Mouse (Mus musculus) erythroblast, adult 5-6 weeks (primary cell): ENCODE measurements around the gene Eef1akmt2. TPM values are rescaled to one million over a fixed set of nuclear protein-coding genes. Genes with fewer than 3 reads are reported as not detected.

Source experiments
- ATAC-seq: replicated peaks from 2 replicates; pipeline ENCODE4 v1.8.0; 2016; ENCODE audit warnings: moderate number of reproducible peaks, mild to moderate bottlenecking, moderate TSS enrichment, inconsistent platforms; ENCODE audit not compliant: poor library complexity, low FRiP score, severe bottlenecking
- total RNA-seq, 2 experiments: library from RNA; stranded (forward) in 1 of 2; stranded (reverse) in 1 of 2; fragments of 150-400 nt in 1 of 2; fragments of 200-764, 138-1000 nt in 1 of 2; gene quantifications; 2 replicates each; pipeline versions ENCODE4 v1.2.3 to v1.2.4; 2015 to 2017; ENCODE audit warnings: low replicate concordance in 2 of 2

Gene Eef1akmt2
- total RNA-seq, 2 experiments from 2014 or later, result 5.6 to 16.3 TPM

DNA sequence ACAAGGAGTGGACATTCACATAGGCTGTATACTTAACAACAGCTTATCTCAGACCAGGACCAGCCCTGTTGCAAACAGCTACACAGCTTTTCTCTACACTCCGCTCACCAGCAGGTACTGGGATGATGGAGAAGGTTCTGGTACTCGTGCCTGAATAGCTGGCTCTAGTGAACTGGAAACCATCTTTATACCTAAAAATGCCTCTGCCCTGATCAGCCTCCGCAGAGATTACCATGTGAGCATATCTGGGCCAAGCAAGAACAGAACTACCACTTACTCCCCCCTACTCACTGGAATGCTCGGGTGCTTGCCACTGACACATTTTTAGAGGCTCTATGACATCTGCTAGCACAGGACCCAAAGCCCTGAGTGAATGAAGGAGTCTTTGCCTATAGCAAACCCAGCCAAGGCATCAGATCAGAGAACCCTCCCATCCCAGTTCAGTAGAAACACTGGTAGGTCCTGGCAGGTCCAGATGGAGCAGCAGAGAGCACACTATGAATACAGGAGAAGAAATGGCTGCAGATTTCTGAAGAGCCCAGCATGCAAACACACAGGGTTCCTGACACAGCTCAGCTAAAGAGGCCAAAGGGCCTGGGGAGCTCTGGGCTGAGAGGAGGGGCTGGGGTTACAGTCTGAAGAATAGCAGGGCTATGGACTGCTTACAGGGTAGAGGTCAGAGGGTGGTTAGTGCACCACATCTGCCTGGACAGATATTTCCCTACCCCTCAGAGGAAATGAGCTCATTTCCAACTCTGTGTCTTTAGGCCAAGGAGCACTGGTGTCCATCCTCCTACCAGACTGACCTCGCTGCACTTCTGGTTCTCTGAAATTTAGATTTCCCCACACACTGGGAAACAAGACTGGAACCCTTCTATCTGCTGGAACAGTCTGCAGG lies 53.1 kb downstream of the Eef1akmt2 start:
- ATAC-seq, result no peak

DNA sequence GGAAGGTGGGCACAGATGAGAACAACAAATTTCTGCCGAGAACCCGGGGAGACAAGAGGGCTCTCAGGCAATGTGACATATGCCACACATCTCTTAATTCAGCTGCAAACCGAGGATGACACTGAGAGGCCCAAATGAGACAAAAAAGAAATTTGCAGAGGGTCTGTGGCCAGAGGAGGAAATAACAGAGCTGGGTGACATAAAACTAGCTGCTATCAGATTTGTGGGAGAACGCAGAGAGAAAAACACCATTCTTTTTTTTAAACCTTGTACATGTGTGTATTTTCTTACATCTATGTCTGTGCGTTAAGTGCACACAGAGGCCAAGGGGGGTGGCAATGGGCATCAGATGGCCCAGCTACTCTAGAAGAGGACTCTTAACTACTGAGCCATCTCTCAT lies 57.3 kb downstream of the Eef1akmt2 start:
- no peak for ATAC-seq

DNA sequence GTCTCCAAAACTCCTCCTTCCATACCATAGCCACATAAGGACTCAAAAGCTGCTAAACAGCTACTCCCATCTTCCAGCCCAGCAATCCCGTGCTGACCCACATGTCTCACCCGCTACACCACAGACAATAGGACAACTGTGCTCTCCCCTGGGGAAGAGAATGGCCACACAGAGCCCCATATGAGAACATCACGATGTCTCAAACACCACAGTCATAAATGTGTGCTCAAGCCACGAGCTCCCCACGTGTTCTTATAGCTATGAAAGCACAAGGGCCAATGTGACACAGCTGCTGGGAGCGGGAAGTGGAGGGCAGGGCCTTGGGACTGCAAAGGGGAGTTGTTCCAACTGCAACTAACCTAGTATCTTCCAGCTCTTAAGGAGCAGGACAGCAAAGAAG lies 59.0 kb downstream of the Eef1akmt2 start:
- no peak for ATAC-seq

DNA sequence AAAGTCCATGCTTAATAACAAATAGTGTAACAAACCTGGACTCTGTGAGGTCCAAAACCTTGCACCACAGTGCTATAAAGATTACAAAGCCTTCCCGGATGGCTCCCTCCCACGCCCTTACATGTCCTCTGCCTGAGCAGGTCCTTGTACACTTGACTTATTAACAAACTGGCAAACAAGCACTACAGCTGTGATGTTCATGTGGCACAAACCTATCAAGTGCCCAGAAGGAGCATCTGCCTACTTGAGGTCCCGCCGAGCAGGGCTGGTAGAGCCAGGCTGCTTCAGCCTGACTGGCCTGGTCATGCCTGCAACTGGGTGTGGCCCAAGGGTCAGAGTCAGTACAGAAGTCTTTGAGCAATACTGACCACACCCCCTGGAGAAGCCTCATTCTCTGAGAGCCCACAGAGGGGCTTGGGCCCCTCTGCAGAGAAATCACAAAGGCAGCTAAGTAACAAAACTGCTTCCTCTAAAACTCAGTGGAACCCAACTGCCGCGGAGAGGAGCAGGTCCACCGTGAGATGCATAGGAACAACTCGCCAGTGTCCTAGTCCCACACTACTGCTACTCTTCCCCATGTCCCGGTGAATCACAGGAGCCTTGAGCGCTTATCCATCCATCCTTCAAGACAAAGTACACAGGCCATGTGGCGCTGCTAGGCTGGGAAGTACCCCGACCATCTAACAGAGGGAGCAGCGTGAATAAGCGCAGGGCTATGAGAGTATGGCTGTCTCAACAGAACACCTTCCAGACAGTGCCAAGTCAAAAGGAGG lies 61.8 kb downstream of the Eef1akmt2 start:
- peak; percentile 59 for ATAC-seq

DNA sequence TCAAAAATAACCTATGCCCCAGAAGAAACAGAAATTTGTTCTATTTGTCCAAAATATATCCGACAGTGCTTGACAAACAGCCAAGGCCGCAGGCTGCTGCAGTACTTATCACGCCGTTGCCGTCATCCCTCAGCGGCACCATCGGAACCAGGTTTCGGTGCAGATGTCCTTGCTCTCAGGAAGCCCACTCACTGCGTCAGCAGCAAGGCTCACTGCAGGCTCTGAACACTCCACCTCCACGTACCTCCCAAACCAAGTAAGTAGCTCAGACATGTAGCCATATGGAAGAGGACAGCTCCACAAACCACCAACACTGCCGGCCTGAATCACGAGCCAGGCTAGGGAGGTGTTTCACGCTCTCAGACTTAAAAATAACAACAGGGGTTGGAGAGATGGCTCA lies 63.6 kb downstream of the Eef1akmt2 start:
- no peak for ATAC-seq

DNA sequence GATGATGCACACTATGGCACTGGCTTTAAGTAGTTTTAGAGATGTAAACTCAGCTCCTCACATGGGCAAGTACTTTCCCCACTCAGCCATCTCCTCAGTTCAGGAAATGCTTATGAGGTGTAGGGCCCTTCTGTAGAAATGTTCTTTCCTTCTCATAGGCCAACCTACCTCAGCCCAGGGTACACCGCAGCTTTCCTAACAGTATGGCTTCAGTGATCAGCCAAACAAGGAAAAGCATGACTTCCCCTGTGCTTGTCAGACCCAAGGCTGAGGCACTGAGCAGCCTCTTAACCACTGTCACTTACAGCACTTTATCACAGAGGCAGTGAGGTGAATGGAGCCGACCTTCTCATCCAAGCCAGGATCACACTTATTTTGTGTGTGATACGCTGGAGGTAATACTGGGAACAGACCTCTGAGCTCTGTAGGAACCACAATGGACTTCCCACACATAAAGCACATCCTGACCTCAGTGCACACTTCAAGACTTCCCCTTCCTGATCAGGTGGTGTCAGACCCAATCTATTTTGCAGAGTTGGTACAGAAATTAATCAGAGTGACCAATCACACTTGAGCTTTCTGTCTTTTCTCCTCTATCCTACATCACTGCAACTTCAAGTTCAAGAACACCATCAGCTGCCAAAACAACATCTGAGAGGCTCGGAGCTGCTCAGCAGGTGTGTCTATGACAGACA lies 64.8 kb downstream of the Eef1akmt2 start:
- ATAC-seq, result no peak

DNA sequence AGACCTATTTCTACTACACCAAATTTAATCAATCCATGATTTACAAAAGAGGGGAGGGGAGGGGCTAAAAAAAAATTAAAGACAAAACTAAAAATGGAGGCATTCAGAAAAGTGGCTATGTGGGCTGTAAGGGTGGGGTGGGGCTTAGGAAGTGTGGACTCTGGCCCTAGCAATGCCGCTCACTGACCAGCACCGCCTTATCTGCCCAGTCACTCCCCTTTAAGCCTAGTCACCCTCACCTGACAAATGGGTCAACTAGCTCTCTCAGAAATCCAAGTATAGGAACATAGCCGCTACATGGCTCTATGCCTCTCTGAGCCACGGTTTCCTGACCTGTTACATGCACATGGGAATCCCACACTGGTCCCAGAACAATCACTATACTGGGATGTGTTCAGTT lies 65.5 kb downstream of the Eef1akmt2 start:
- ATAC-seq, result no peak

DNA sequence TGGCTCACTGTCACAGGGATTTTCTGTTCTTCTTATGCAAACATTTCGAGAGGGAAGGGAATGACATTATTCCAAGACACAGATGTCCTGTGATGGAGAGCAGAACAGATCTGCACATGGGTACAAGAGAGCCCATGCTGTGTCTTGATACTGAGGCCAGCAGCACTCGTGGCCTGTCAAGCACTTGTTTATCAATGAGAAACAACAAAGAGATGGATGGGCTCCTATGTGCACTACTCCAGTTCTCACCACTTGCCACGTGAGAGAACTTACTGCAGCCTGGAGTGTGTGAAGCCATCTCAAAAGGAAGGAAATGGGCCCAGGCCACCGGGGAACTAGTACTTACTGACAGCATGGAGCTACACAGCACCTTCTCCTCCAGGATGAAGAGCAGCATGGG lies 66.0 kb downstream of the Eef1akmt2 start:
- no peak for ATAC-seq

DNA sequence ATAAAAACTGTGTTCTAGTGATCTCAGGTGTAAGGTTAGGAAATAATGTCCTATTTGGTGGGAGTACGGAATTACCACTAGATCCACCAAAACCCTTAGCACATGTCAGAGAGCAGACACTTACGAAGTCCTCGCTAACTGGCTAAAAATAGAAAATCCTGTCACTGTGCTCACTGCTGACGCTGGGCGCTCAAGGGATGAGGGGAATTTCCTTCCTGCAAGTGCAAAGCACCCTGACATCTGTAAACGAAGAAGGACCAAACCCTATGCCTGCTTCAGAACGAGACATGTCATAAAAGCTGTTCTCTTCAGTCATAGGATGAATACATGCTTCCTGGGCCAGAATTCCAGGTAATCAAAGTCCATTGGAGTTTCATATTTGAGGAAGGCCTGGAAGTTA lies 66.5 kb downstream of the Eef1akmt2 start:
- ATAC-seq, result no peak

DNA sequence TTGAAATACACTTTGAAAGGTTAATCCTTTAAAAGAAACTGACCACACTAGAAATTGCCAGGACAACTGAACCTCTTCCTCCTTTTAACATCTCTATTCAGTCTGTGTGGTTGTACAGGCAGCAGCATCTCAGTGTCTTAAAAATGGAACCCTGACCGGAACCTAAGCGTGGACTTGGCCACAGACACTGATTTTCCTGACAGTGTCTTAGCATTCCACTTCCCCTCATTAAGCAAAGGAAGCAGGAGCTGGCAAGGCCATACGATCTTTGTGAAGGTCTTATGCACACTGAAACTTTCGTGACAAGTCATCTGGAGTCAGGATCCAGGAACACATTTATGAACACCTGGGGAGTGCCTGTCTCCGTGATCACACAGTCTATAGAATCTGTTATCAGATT lies 68.4 kb downstream of the Eef1akmt2 start:
- no peak for ATAC-seq

DNA sequence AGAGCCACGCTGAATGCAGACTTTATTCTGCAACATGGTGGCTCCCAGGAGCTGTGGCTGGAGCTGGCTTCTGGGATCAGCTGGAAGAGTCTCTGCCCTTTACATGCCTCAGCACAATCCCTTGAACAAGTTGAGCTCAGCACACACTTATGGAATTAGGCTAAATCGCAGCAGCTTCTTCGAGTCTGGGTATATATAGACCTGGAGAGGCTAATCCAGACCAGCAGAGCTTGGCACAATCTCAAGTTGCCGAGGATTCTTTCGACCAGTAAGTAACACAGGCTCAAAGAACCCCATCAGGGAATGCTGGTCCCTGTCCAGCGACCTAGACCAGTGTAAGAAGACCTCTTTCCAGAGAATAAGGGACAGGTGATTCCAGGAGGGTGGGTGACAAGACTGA lies 70.6 kb downstream of the Eef1akmt2 start:
- ATAC-seq, result no peak

DNA sequence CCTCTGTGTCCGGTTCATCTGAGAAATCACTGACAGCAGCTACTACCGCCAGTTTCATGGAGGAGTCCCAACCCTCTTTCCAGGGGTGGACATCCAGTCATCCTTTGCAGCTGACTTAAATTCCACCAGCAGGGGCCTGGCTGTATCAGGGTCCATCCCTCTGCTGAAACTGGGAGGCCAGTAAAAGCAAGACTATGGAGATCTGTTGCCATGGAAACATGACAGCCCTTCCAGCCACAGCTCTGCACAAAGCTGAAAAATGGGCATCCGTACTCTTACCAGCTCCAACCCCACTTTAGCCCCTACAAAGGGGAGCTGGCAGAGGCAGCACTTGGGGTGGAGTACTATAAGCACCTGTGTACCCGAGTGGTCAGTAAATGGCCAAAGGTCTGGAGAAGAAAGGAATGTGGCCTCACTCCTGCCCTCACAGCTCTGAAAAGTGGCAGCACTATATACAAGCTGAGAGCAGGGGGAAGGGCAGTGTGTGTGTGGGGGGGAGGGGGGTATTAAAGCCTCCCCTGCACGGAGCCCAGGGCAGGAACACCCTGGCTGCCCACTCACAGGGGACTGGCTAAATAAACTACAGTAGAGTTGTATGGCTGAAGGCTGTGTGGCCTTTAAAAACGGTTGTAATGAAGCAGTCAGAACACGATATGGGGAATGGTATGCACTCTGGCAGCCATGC lies 71.2 kb downstream of the Eef1akmt2 start:
- no peak for ATAC-seq

DNA sequence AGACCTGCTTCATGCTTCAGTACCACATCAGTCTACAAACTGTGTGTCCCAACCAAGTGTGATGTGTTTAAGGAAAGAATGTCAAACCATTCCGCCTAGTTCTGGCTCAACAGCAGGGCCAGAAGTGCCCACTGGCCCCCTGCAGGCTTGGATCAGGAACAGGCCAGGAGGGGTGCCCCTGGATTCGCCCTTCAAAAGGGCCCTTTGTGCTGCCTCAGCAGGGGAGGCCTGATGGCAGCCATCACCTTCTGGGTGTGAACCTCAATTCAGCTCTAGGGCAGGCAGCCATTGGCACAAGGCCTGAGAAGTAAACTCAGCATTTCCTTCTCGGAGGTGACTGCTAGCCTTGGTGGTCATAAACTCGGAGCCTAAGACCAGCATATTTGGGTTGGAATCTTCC lies 71.9 kb downstream of the Eef1akmt2 start:
- ATAC-seq, result no peak

DNA sequence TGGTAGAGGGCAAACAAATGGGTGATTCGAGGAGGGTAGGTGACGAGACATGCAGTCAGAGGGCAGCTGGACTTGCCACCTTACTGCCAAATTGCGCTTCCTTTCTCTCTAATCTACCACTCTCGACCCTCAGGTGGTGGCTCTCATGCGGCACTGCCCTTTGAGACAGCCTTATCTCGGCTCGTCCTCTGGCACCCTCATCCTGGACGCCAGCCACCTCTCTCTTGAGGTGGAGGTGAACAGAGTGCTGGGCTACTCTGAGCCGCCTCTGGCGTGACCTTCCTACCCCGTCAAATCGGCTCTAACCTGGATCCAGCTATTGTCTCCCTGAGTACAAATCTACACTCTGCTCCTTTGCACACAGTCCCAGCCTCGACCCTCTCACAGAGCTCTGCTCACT lies 73.8 kb downstream of the Eef1akmt2 start:
- peak; percentile 67 for ATAC-seq

DNA sequence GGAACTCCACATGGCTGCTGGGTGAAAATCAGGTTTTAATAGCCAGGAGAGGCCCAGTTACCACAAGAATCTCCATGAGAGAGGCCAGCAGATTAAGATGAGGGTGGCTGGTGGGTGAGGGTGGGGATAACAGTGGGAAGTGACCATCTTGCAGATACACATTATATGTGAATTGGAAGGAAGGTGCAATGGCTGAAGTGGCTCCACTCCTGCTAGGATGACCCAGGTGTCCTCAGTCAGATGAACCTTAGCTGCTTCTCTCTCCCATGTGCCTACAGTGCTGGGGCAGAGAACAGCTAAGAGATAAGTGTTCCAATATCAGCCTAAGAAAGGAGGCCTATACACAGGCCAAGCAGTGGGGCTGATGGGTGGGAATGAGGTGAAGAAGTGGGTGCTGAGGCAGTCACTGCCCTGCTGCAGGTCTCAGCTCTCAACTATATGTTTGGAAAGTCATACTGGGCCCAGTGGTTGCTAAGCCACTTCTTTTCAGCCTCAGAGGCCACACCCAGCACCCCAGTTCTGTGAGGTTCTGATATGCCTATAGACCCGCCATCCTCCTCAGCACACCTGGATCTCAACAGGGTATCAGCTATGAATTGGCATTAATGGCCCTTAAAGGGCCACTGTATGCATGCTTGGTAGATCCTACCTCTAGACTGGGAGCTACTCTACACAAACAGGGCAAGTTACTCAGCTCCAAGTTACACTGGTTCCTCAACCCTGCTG lies 74.6 kb downstream of the Eef1akmt2 start:
- peak; percentile 66 for ATAC-seq
